Mouse (Mus musculus) kidney, embryonic 14.5 days (tissue): ENCODE results near the gene Zbtb43. TPM values are rescaled to one million over a fixed set of nuclear protein-coding genes. Genes with fewer than 3 reads are reported as not detected.

Experiments used
- ATAC-seq: fragments of 200-750 bp; cut with Nextera tagmentation; 2 replicates; pipeline ENCODE4 v1.8.0; 2017; ENCODE audit warnings: moderate number of reproducible peaks, mild to moderate bottlenecking, moderate TSS enrichment, moderate library complexity; ENCODE audit not compliant: low FRiP score, low TSS enrichment
- H3K27ac ChIP-seq: fragments of 300-500 bp; sonication (generic); 2 replicates; pipeline ENCODE4 v1.5.1; 2014; ENCODE audit warnings: low read depth, mild to moderate bottlenecking, low read length, moderate library complexity, mixed read lengths
- H3K27me3 ChIP-seq: fragments of 300-500 bp; sonication (generic); 2 replicates; pipeline ENCODE4 v1.6.1; 2014; ENCODE audit warnings: mild to moderate bottlenecking, low read length; ENCODE audit not compliant: control insufficient read depth, insufficient read depth
- H3K36me3 ChIP-seq: fragments of 300-500 bp; sonication (generic); 2 replicates; pipeline ENCODE4 v1.6.1; 2014; ENCODE audit warnings: low read length, mixed read lengths; ENCODE audit not compliant: control insufficient read depth, insufficient read depth
- H3K4me1 ChIP-seq: fragments of 300-500 bp; sonication (generic); 2 replicates; pipeline ENCODE4 v1.6.1; 2014; ENCODE audit warnings: low read length, mixed read lengths; ENCODE audit not compliant: control insufficient read depth, insufficient read depth
- H3K4me2 ChIP-seq: fragments of 300-500 bp; sonication (generic); replicated peaks from 2 replicates; pipeline ENCODE4 v1.6.1; 2014; ENCODE audit warnings: low read depth, mild to moderate bottlenecking, low read length
- H3K4me3 ChIP-seq: fragments of 300-500 bp; sonication (generic); 2 replicates; pipeline ENCODE4 v1.5.1; 2014; ENCODE audit warnings: mild to moderate bottlenecking, low read length
- H3K9ac ChIP-seq: fragments of 300-500 bp; sonication (generic); 2 replicates; pipeline ENCODE4 v1.6.1; 2014; ENCODE audit warnings: low read depth, mild to moderate bottlenecking, low read length, moderate library complexity
- H3K9me3 ChIP-seq: fragments of 300-500 bp; sonication (generic); 2 replicates; pipeline ENCODE4 v1.6.1; 2016; ENCODE audit warnings: low read length; ENCODE audit not compliant: control insufficient read depth
- WGBS: fragments of 180-500 bp; shearing (Covaris S2); extraction: QIAGEN DNeasy Blood & Tissue Kit; methylation state at CpG from one replicate; pipeline ENCODE4 v1.1.7; 2014; 5-methylcytosine and 5-hydroxymethylcytosine counted together
- polyA plus RNA-seq: library from polyadenylated mRNA; unstranded; fragments of >200 nt; fragmentation: Nextera tagmentation; extraction: Ambion mirVana; gene quantifications from 2 replicates; pipeline ENCODE4 v1.2.1, GENCODE M21; 2014

Zbtb43 gene
- polyA plus RNA-seq, 1 experiment from 2014 or later = 25.5 TPM

GRCm38 (mm10) chr2:33461066-33461465 lies 7.3 kb downstream of the Zbtb43 start:
- H3K4me3 ChIP-seq = no peak overlapping the region
- no peak overlapping the region for H3K9ac ChIP-seq
- WGBS = 67% methylated on average over 1 of the region's 1 CpGs
- no peaks in the 10 kb centered on the region for H3K9me3 ChIP-seq
- peaks cover 4% of the 10 kb centered on the region; the same call in 1 of the 2 replicates for H3K4me1 ChIP-seq
- no peak for ATAC-seq
- no peak overlapping the region for H3K4me2 ChIP-seq
- no peak overlapping the region for H3K27ac ChIP-seq
- H3K36me3 ChIP-seq = peaks cover 48% of the 10 kb centered on the region; the same call in 1 of the 2 replicates
- H3K27me3 ChIP-seq = no peaks in the 10 kb centered on the region

- 70% methylated on average over 4 of the region's 4 CpGs for WGBS
- Histone ChIP-seq H3K27ac (no peak overlapping the region), H3K4me1 (no peaks in the 10 kb centered on the region), H3K9ac (no peak overlapping the region), H3K36me3 (peaks cover 47% of the 10 kb centered on the region), H3K27me3 (no peaks in the 10 kb centered on the region), H3K4me2 (no peak overlapping the region), H3K9me3 (no peaks in the 10 kb centered on the region), H3K4me3 (no peak overlapping the region)
- ATAC-seq = no peak
Observed at GRCm38 (mm10) chr2:33459660-33460059, 8.7 kb downstream of the Zbtb43 start.

DNA sequence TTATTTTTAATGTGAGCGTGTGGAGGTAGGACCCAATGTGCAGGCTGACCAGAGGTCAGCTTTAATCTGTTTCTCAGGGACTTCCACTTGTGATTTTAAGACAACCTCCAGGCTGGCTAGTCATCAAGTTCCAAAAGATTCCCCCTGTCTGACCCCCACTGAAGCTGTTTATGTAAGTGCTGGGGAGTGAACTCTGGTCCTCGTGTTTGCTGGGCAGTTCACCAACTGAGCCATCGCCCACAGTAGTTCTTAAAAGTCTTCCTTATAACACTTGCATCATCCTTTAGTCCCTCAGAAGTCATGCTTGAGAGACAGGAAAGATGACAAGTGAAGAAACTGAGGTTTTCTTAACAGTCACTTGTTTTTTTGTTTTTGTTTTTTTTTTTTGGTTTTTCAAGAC lies 11.7 kb downstream of the Zbtb43 start:
- Histone ChIP-seq H3K9me3 (no peaks in the 10 kb centered on the region), H3K4me3 (no peak overlapping the region), H3K27ac (no peak overlapping the region), H3K4me1 (0 out of 2 replicates have a peak, but pooled peaks cover 5% of the 10 kb centered on the region), H3K9ac (no peak overlapping the region), H3K4me2 (no peak overlapping the region), H3K27me3 (no peaks in the 10 kb centered on the region), H3K36me3 (peaks cover 55% of the 10 kb centered on the region)
- WGBS = 52% methylated on average over 3 of the region's 3 CpGs
- ATAC-seq = no peak

GRCm38 (mm10) chr2:33456242-33456641 lies 12.1 kb downstream of the Zbtb43 start:
- Histone ChIP-seq H3K4me1 (0 out of 2 replicates have a peak, but pooled peaks cover 5% of the 10 kb centered on the region), H3K9ac (no peak overlapping the region), H3K27ac (no peak overlapping the region), H3K27me3 (no peaks in the 10 kb centered on the region), H3K9me3 (no peaks in the 10 kb centered on the region), H3K4me2 (no peak overlapping the region), H3K4me3 (no peak overlapping the region), H3K36me3 (peaks cover 55% of the 10 kb centered on the region)
- no peak for ATAC-seq
- WGBS = 79% methylated on average over 5 of the region's 5 CpGs

DNA sequence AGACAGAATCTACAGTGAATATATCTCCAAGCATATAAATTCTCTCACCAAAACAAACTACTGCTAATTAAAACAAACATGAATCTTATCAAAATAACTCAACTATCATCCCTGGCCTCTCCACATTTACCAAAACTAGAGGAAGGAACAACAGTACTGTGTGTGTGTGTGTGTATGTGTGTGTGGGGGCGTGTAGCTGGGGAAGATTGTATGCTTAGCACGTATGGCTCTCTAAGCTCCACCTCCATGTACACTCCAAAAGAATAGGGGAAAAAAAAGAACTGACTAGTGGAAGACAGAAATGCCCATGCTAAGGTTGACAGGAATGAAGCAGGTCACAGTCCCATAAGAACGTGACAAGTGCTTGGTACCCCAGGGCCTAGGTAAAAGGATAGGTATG lies 13.0 kb downstream of the Zbtb43 start:
- no peak overlapping the region for H3K4me3 ChIP-seq

DNA sequence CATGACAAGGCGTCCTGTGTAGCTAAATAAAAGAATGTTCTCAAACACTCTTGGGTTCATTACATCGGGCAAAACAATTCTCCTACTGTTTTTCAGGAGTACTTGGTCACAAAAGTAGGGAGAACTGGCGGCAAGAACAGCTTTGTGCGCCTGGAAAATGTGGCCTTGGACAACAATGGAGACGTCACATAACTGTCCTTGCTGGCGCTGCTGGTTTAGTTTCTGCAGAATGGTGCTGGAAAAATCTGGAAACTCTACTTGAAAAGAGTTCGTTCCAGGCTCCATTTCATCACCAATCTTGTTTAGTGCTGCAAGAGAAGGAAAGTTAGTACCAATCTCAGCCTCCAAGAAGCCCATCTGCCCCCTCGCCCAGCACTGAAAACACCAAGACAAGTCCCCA lies 13.5 kb downstream of the Zbtb43 start:
- Histone ChIP-seq H3K4me3 (no peak overlapping the region), H3K27me3 (no peaks in the 10 kb centered on the region), H3K27ac (no peak overlapping the region), H3K9ac (no peak overlapping the region), H3K9me3 (no peaks in the 10 kb centered on the region), H3K36me3 (peaks cover 56% of the 10 kb centered on the region), H3K4me2 (no peak overlapping the region), H3K4me1 (0 out of 2 replicates have a peak, but pooled peaks cover 5% of the 10 kb centered on the region)
- WGBS = 92% methylated on average over 8 of the region's 8 CpGs
- ATAC-seq = no peak

More for the DNA sequence above, 13.0 kb downstream of the Zbtb43 start:
- Histone ChIP-seq H3K4me2 (no peak overlapping the region), H3K9me3 (no peaks in the 10 kb centered on the region), H3K27ac (no peak overlapping the region), H3K9ac (no peak overlapping the region), H3K27me3 (no peaks in the 10 kb centered on the region), H3K4me1 (0 out of 2 replicates have a peak, but pooled peaks cover 5% of the 10 kb centered on the region), H3K36me3 (peaks cover 56% of the 10 kb centered on the region)
- 87% methylated on average over 3 of the region's 3 CpGs for WGBS
- ATAC-seq = no peak

GRCm38 (mm10) chr2:33453476-33453875 lies 14.9 kb downstream of the Zbtb43 start:
- Histone ChIP-seq H3K27me3 (no peaks in the 10 kb centered on the region), H3K4me2 (no peak overlapping the region), H3K4me1 (0 out of 2 replicates have a peak, but pooled peaks cover 5% of the 10 kb centered on the region), H3K27ac (no peak overlapping the region), H3K36me3 (peaks cover 65% of the 10 kb centered on the region), H3K9me3 (no peaks in the 10 kb centered on the region), H3K9ac (no peak overlapping the region), H3K4me3 (no peak overlapping the region)
- no peak for ATAC-seq
- 89% methylated on average over 3 of the region's 3 CpGs for WGBS

DNA sequence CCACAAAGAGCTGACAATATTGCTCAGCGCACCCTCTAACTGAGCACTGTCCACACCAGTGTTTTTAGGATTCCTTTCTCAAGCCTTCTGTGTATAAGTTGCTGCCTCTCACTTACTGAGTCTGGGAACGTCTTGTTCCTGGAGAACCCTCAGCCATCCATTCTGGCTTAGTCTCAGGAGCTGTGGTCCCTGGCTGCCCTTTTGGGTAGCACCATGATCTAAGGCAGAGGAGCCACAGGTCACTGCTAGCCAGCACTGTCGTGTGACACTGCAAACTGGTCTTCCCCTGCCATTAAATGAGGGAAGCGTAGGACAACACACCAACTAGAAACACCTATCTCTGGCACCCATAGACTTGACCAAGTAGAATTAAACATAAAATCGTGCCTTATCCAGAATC lies 15.6 kb downstream of the Zbtb43 start:
- WGBS = 88% methylated on average over 5 of the region's 5 CpGs
- Histone ChIP-seq H3K27ac (no peak overlapping the region), H3K27me3 (no peaks in the 10 kb centered on the region), H3K4me3 (no peak overlapping the region), H3K36me3 (peaks cover 67% of the 10 kb centered on the region), H3K9ac (no peak overlapping the region), H3K4me1 (0 out of 2 replicates have a peak, but pooled peaks cover 5% of the 10 kb centered on the region), H3K4me2 (no peak overlapping the region), H3K9me3 (no peaks in the 10 kb centered on the region)
- ATAC-seq = no peak

- H3K27me3 ChIP-seq = no peaks in the 10 kb centered on the region
- no peak overlapping the region for H3K4me3 ChIP-seq
- 51% methylated on average over 4 of the region's 4 CpGs for WGBS
- H3K9ac ChIP-seq = no peak overlapping the region
- H3K4me2 ChIP-seq = no peak overlapping the region
- ATAC-seq = no peak
- no peaks in the 10 kb centered on the region for H3K9me3 ChIP-seq
- H3K36me3 ChIP-seq = peaks cover 67% of the 10 kb centered on the region
- H3K4me1 ChIP-seq = 0 out of 2 replicates have a peak, but pooled peaks cover 5% of the 10 kb centered on the region
- no peak overlapping the region for H3K27ac ChIP-seq
Observed at GRCm38 (mm10) chr2:33452140-33452539, 16.2 kb downstream of the Zbtb43 start.
